Mouse (Mus musculus) embryonic facial prominence, embryonic 11.5 days (tissue): ENCODE data around the gene Enox1. TPM values are rescaled to one million over a fixed set of nuclear protein-coding genes. Genes with fewer than 3 reads are reported as not detected.

Source experiments
- ATAC-seq: fragments of 200-750 bp; cut with Nextera tagmentation; replicated peaks from 2 replicates; pipeline ENCODE4 v1.8.0; 2017; ENCODE audit warnings: low read depth; ENCODE audit not compliant: insufficient number of reproducible peaks, low FRiP score, low TSS enrichment
- DNase-seq: peaks from one replicate; pipeline ENCODE4 v3.0.0-alpha.2; 2015; ENCODE audit warnings: low spot score
- H3K27ac ChIP-seq: fragments of 300-500 bp; sonication (generic); replicated peaks from 2 replicates; pipeline ENCODE4 v1.5.1; 2014; ENCODE audit warnings: mild to moderate bottlenecking, low read depth, low read length, control low read depth
- H3K27me3 ChIP-seq: fragments of 300-500 bp; sonication (generic); 2 replicates; pipeline ENCODE4 v1.6.1; 2014; ENCODE audit warnings: mild to moderate bottlenecking, low read length, moderate library complexity, mixed read lengths; ENCODE audit not compliant: control insufficient read depth, insufficient read depth
- H3K36me3 ChIP-seq: fragments of 300-500 bp; sonication (generic); replicated peaks from 2 replicates; pipeline ENCODE4 v1.6.1; 2014; ENCODE audit warnings: low read depth, mild to moderate bottlenecking, low read length, moderate library complexity, mixed read lengths; ENCODE audit not compliant: control insufficient read depth, insufficient read depth
- H3K4me1 ChIP-seq: fragments of 300-500 bp; sonication (generic); 2 replicates; pipeline ENCODE4 v1.6.1; 2014; ENCODE audit warnings: low read length, mixed read lengths; ENCODE audit not compliant: control insufficient read depth, insufficient read depth
- H3K4me2 ChIP-seq: fragments of 300-500 bp; sonication (generic); 2 replicates; pipeline ENCODE4 v1.6.1; 2014; ENCODE audit warnings: low read depth, mild to moderate bottlenecking, control low read depth, low read length, moderate library complexity
- H3K4me3 ChIP-seq: fragments of 300-500 bp; sonication (generic); 2 replicates; pipeline ENCODE4 v1.5.1; 2014; ENCODE audit warnings: low read depth, low read length, control low read depth
- H3K9ac ChIP-seq: fragments of 300-500 bp; sonication (generic); replicated peaks from 2 replicates; pipeline ENCODE4 v1.6.1; 2014; ENCODE audit warnings: mild to moderate bottlenecking, control low read depth, low read length
- H3K9me3 ChIP-seq: fragments of 300-500 bp; sonication (generic); replicated peaks from 2 replicates; pipeline ENCODE4 v1.6.1; 2016; ENCODE audit warnings: mild to moderate bottlenecking, low read length, inconsistent platforms, mixed read lengths; ENCODE audit not compliant: control insufficient read depth
- WGBS: fragments of 180-500 bp; shearing (Covaris S2); extraction: QIAGEN DNeasy Blood & Tissue Kit; methylation state at CpG from one replicate; pipeline ENCODE4 v1.1.7; 2014; 5-methylcytosine and 5-hydroxymethylcytosine counted together
- polyA plus RNA-seq: library from polyadenylated mRNA; unstranded; fragments of >200 nt; fragmentation: Nextera tagmentation; extraction: Ambion mirVana; gene quantifications from 2 replicates; pipeline ENCODE4 v1.2.1, GENCODE M21; 2014

The Enox1 gene
- polyA plus RNA-seq, 1 experiment from 2014 or later, result 9.6 TPM

DNA sequence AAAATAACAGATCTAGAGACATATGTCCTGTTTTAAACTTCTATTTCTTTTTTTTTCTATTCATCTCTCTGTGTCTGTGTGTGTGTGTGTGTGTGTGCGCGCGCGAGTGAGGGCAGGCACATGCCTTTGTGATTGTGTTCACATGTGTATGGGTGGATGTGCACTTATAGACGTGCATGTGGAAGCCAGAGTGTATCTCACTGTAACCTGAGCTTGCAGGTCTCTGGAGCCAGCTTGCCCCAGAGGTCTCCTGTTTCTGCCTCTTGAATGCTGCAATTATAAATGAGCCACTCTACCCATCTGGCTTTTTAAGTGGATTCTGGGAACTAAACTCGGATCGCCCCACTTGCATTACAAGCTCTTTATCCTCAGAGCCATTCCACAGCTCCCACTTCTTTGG is 92.4 kb downstream of the Enox1 start:
- H3K9me3 ChIP-seq, result no peaks in the 10 kb centered on the region
- ATAC-seq (peak; percentile 52), DNase-seq (peak; percentile 48)
- no peak overlapping the region for H3K9ac ChIP-seq
- H3K4me2 ChIP-seq, result no peak overlapping the region
- no peaks in the 10 kb centered on the region for H3K36me3 ChIP-seq
- no peak overlapping the region for H3K4me3 ChIP-seq
- no peaks in the 10 kb centered on the region; the same call in 1 of the 2 replicates for H3K4me1 ChIP-seq
- H3K27ac ChIP-seq, result no peak overlapping the region
- H3K27me3 ChIP-seq, result no peaks in the 10 kb centered on the region
- 49% methylated on average over 7 of the region's 7 CpGs for WGBS

DNA sequence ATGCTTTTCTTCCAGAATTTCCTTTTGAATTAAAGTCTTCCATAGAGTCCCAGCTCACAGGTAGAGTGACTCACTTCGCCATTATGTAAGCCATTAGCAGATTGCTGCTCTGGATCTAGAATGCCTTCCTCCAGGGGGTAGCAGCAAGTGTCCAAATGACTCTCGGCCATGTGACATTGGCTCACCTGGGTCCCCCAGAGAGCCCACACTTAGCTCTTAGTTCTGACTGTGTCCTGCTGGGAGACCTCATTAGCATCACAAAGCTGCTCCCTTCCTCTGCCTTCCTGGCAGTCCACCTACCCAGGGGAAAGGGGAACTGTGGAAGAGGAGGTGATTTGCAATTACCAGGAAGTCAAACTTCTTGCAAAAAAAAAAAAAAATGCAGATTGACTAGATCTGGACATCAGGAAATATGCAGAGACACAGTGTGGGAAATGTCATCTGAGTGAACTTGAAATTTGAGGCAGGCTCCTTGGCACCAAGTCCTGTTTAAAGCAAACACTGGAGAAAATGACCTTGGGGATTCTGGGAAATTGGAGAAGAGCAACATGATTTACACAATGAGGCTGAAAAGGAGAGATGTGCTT is 94.2 kb downstream of the Enox1 start:
- Histone ChIP-seq H3K27ac (no peak overlapping the region), H3K27me3 (no peaks in the 10 kb centered on the region), H3K4me3 (no peak overlapping the region), H3K36me3 (no peaks in the 10 kb centered on the region), H3K4me1 (no peaks in the 10 kb centered on the region; the same call in 1 of the 2 replicates), H3K4me2 (no peak overlapping the region), H3K9ac (no peak overlapping the region), H3K9me3 (no peaks in the 10 kb centered on the region)
- DNase-seq (no peak), ATAC-seq (no peak)
- WGBS, result 50% methylated on average over 2 of the region's 2 CpGs

DNA sequence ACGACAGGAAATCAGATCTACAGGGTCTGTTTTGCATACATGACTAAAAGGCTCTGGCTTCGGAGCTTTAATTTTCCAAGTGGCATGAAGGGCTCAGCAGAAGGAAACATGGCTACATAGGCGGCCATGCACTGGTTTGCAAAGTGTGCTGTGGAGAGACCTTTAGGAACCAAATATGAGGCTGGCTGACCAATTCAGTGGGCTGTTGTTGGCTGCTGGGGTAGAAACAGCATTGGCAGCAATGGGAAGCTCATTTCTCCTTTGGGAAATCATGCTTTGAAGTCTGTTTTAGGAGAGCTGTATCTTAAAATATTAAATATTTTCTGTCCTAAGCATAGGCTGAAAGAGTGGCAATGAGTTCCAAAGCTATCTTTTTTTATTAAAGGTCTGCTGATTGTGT is 98.6 kb downstream of the Enox1 start:
- ATAC-seq, result no peak
- 59% methylated on average over 3 of the region's 3 CpGs for WGBS

DNA sequence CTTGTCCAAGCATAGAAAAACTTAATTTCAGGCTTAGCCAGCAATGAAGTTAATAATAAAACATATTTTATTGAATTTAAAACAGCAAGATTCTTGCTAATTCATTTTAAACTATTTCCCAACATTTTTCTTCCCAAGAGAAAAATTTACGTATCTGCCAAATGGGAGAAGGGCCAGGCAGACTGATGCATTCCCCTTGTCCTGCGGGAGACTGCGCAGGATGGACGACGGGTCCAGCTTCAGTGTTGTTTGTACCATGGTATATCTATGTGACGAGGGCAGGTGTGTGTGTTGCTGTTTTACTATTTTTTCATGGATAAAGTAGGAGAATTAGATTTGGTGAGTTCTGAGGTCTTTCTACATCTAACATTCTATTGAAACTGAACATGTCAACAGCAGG is 99.1 kb downstream of the Enox1 start:
- H3K4me2 ChIP-seq, result no peak overlapping the region
- no peaks in the 10 kb centered on the region for H3K9me3 ChIP-seq
- no peak overlapping the region for H3K4me3 ChIP-seq
- no peaks in the 10 kb centered on the region for H3K36me3 ChIP-seq
- no peak overlapping the region for H3K27ac ChIP-seq
- no peaks in the 10 kb centered on the region for H3K27me3 ChIP-seq
- ATAC-seq (no peak), DNase-seq (no peak)
- no peaks in the 10 kb centered on the region for H3K4me1 ChIP-seq
- 96% methylated on average over 6 of the region's 6 CpGs for WGBS
- no peak overlapping the region for H3K9ac ChIP-seq

More for the DNA sequence above, 98.6 kb downstream of the Enox1 start:
- H3K4me3 ChIP-seq, result no peak overlapping the region
- no peak overlapping the region for H3K4me2 ChIP-seq
- H3K27ac ChIP-seq, result no peak overlapping the region
- H3K27me3 ChIP-seq, result no peaks in the 10 kb centered on the region
- no peaks in the 10 kb centered on the region for H3K9me3 ChIP-seq
- no peak overlapping the region for H3K9ac ChIP-seq
- H3K36me3 ChIP-seq, result no peaks in the 10 kb centered on the region
- DNase-seq, result no peak
- H3K4me1 ChIP-seq, result no peaks in the 10 kb centered on the region

DNA sequence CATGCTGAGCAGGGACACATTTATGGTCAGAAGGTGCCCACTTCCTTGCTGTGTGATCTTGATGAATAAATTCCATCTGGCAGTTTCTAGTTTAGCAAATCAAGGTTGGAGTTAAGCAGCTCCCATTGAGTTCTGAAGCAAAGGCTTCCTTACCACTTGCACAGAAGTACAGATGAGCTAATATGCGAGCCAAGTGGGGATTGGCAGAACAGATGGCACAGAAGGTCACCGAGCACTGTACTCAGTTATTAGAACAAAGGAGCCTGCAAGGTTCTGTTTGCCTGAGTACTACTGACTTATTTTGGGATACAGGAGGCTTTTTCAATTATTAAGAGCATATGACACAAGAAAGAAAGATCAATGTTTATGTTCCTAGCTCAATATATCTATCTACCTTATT is 100.4 kb downstream of the Enox1 start:
- WGBS, result 67% methylated on average over 2 of the region's 2 CpGs
- no peak overlapping the region for H3K27ac ChIP-seq
- DNase-seq, result no peak
- no peaks in the 10 kb centered on the region for H3K36me3 ChIP-seq
- no peaks in the 10 kb centered on the region for H3K9me3 ChIP-seq
- no peaks in the 10 kb centered on the region for H3K4me1 ChIP-seq
- no peak overlapping the region for H3K4me3 ChIP-seq
- H3K9ac ChIP-seq, result no peak overlapping the region
- no peak overlapping the region for H3K4me2 ChIP-seq
- no peak for ATAC-seq
- no peaks in the 10 kb centered on the region for H3K27me3 ChIP-seq

DNA sequence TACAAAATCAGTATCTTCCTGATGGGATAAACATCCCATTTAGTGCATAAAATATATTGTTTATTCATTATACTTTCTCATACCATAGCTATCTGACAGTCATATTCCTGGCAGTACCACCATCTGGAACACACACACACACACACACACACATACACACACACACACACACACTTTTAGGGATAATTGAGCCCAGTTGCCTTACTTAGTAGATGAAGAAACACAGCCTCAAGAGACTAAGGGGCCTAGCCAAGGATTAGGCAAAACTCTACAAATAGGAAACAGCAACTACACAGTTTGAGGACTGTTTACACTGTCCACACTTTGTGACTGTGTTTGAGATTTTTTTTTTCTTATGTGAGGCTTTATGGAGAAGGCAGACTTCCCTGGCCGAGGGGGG is 100.9 kb downstream of the Enox1 start:
- WGBS, result 85% methylated on average over 1 of the region's 1 CpGs

DNA sequence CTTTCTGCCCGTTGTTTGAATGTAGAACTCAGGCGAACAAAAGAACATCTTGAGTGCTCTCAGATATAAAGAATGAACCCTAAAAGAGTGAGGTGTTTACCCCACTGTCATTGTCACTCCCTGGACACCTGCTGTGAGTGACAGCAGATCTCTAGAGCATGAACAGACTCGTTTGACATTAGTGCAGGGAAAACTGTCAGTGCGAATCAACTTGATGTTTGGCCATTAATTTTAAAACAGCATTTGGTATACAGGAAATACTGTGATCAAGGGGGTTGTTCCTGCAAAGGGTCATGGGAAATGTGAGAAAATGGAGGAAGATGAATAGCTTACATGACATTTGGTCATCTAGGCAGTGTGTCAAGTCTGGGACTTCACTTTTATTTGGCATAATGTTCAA is 101.6 kb downstream of the Enox1 start:
- no peak for DNase-seq
- H3K27me3 ChIP-seq, result no peaks in the 10 kb centered on the region

More for the DNA sequence above, 100.9 kb downstream of the Enox1 start:
- no peak overlapping the region for H3K27ac ChIP-seq
- no peaks in the 10 kb centered on the region for H3K27me3 ChIP-seq
- H3K9me3 ChIP-seq, result no peaks in the 10 kb centered on the region
- H3K36me3 ChIP-seq, result no peaks in the 10 kb centered on the region
- DNase-seq, result no peak
- H3K4me1 ChIP-seq, result no peaks in the 10 kb centered on the region
- H3K9ac ChIP-seq, result no peak overlapping the region
- H3K4me3 ChIP-seq, result no peak overlapping the region
- no peak for ATAC-seq
- no peak overlapping the region for H3K4me2 ChIP-seq

DNA sequence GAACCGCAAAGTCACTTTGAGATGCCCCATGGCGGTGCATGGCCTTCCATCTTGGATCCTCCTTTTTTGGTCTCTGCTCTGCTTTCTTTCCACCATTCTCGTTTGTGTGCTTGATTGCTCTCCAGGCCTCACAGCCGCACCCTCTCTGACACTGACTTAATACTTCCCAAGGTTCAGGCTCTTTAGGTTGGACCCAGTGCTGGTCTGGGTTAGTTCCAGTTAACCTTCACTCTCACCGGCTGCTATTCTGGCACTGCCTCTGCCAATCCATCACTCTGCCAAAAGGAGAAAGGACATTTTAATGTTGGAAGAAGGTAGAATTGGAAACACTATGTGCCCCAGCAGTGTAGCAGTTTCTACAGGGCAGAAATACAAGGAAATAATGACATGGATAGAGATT is 103.1 kb downstream of the Enox1 start:
- H3K4me1 ChIP-seq, result no peaks in the 10 kb centered on the region
- no peak overlapping the region for H3K27ac ChIP-seq
- no peak overlapping the region for H3K4me2 ChIP-seq
- 91% methylated on average over 5 of the region's 5 CpGs for WGBS
- no peak overlapping the region for H3K4me3 ChIP-seq
- no peak for DNase-seq
- no peak for ATAC-seq
- no peaks in the 10 kb centered on the region for H3K27me3 ChIP-seq
- no peak overlapping the region for H3K9ac ChIP-seq
- H3K36me3 ChIP-seq, result no peaks in the 10 kb centered on the region
- no peaks in the 10 kb centered on the region for H3K9me3 ChIP-seq

More for the DNA sequence above, 101.6 kb downstream of the Enox1 start:
- Histone ChIP-seq H3K9me3 (no peaks in the 10 kb centered on the region), H3K4me3 (no peak overlapping the region), H3K36me3 (no peaks in the 10 kb centered on the region), H3K9ac (no peak overlapping the region), H3K4me2 (no peak overlapping the region), H3K27ac (no peak overlapping the region), H3K4me1 (no peaks in the 10 kb centered on the region)
- no peak for ATAC-seq
- 65% methylated on average over 4 of the region's 4 CpGs for WGBS
